Mouse (Mus musculus) forebrain, embryonic 11.5 days (tissue): ENCODE measurements around the gene Zfp213. TPM values are rescaled to one million over a fixed set of nuclear protein-coding genes. Genes with fewer than 3 reads are reported as not detected.

Source experiments
- ATAC-seq: fragments of 200-750 bp; cut with Nextera tagmentation; replicated peaks from 2 replicates; pipeline ENCODE4 v1.8.0; 2017; ENCODE audit warnings: moderate TSS enrichment; ENCODE audit not compliant: low FRiP score
- DNase-seq: peaks from one replicate; pipeline ENCODE4 v3.0.0-alpha.2; 2017; ENCODE audit warnings: low spot score
- H3K27ac ChIP-seq: fragments of 300-500 bp; sonication (generic); 2 replicates; pipeline ENCODE4 v1.5.1; 2014; ENCODE audit warnings: low read depth, low read length
- H3K27me3 ChIP-seq: fragments of 300-500 bp; sonication (generic); 2 replicates; pipeline ENCODE4 v1.6.1; 2014; ENCODE audit warnings: mild to moderate bottlenecking, low read length, mixed read lengths; ENCODE audit not compliant: control insufficient read depth, insufficient read depth
- H3K36me3 ChIP-seq: fragments of 300-500 bp; sonication (generic); 2 replicates; pipeline ENCODE4 v1.6.1; 2014; ENCODE audit warnings: mild to moderate bottlenecking, low read length, moderate library complexity, mixed read lengths; ENCODE audit not compliant: control insufficient read depth, insufficient read depth
- H3K4me1 ChIP-seq: fragments of 300-500 bp; sonication (generic); replicated peaks from 2 replicates; pipeline ENCODE4 v1.6.1; 2014; ENCODE audit warnings: low read length, mixed read lengths; ENCODE audit not compliant: control insufficient read depth, insufficient read depth
- H3K4me2 ChIP-seq: fragments of 300-500 bp; sonication (generic); 2 replicates; pipeline ENCODE4 v1.6.1; 2014; ENCODE audit warnings: low read depth, mild to moderate bottlenecking, low read length, moderate library complexity, mixed read lengths; ENCODE audit not compliant: severe bottlenecking
- H3K4me3 ChIP-seq: fragments of 300-500 bp; sonication (generic); 2 replicates; pipeline ENCODE4 v1.5.1; 2014; ENCODE audit warnings: low read depth, low read length
- H3K9ac ChIP-seq: fragments of 300-500 bp; sonication (generic); 2 replicates; pipeline ENCODE4 v1.6.1; 2014; ENCODE audit warnings: low read length
- H3K9me3 ChIP-seq: fragments of 300-500 bp; sonication (generic); 2 replicates; pipeline ENCODE4 v1.6.1; 2016; ENCODE audit warnings: low read length, mixed read lengths; ENCODE audit not compliant: control insufficient read depth
- WGBS: fragments of 180-500 bp; shearing (Covaris S2); extraction: QIAGEN DNeasy Blood & Tissue Kit; methylation state at CpG from one replicate; pipeline ENCODE4 v1.1.7; 2014; 5-methylcytosine and 5-hydroxymethylcytosine counted together
- polyA plus RNA-seq: library from polyadenylated mRNA; unstranded; fragments of >200 nt; fragmentation: Nextera tagmentation; extraction: Ambion mirVana; gene quantifications from 2 replicates; pipeline ENCODE4 v1.2.1, GENCODE M21; 2014

Zfp213 gene
- polyA plus RNA-seq, 1 experiment from 2014 or later: 29.9 TPM

GRCm38 (mm10) chr17:23551416-23551815 lies 12.6 kb downstream of the Zfp213 start:
- Histone ChIP-seq H3K9me3 (no peaks in the 10 kb centered on the region), H3K27me3 (no peaks in the 10 kb centered on the region), H3K9ac (peak overlapping the region; percentile 64; the same call in 1 of the 2 replicates), H3K4me2 (peak overlapping the region; percentile 66), H3K4me1 (no peaks in the 10 kb centered on the region; the same call in 1 of the 2 replicates), H3K36me3 (no peaks in the 10 kb centered on the region; the same call in 1 of the 2 replicates), H3K4me3 (peak overlapping the region; percentile 60), H3K27ac (no peak overlapping the region)
- no peak for DNase-seq
- ATAC-seq: no peak

DNA sequence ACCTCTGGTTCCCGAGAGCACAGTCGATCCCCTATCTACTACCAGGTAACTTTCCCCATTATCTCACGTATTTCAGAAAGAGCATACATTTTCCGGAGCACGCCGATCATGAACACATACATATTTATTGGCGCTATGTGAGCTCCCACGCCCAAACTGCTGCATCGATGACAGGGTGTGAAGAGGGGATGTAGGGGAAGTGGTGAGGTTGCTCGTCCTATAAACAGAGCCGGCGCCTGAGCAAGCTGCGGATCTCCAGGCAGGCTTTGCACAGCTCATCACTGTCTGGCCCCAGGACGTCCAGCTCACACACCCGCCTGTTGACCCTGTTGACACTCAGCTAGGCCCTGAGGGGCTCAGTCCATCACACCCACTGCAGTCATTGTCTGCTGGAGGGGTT lies 13.2 kb downstream of the Zfp213 start:
- ATAC-seq: peak; percentile 13; the same call in 1 of the 2 replicates
- no peaks in the 10 kb centered on the region for H3K36me3 ChIP-seq
- H3K9me3 ChIP-seq: no peaks in the 10 kb centered on the region
- peak overlapping the region; percentile 64 for H3K9ac ChIP-seq
- H3K27ac ChIP-seq: no peak overlapping the region; the same call in 1 of the 2 replicates
- no peaks in the 10 kb centered on the region for H3K27me3 ChIP-seq
- DNase-seq: peak; percentile 71
- peak overlapping the region; percentile 66 for H3K4me2 ChIP-seq
- under 1% methylated on average over 15 of the region's 15 CpGs for WGBS
- H3K4me3 ChIP-seq: peak overlapping the region; percentile 60
- no peaks in the 10 kb centered on the region; the same call in 1 of the 2 replicates for H3K4me1 ChIP-seq

DNA sequence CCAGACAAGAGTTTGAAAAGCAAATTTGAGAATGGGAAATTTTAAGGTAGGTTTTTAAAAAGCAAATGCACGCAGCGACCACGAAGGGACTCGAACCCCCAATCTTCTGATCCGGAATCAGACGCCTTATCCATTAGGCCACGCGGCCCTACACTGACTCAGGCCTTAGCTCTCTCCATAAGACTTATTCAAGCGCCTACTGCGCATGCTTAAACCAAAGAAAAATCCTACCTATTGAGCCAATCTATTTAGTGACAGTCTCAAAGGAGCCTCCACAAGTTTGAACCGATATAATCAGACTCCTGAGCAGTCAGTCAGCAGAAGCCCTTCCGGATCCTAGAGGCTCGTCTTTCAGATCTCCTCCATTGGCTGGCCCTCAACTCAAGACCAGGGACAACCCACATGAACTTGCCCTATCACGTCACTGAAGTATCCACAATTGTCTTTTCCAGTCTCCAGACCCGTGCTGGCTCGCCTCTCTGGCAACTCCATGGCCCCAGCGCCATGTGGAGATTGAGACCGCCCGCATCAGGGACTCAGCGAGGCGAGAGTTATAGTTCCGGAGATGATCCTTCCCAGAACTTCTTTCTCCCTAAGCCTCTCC lies 13.7 kb downstream of the Zfp213 start:
- H3K36me3 ChIP-seq: no peaks in the 10 kb centered on the region
- peak; percentile 94 for DNase-seq

GRCm38 (mm10) chr17:23549441-23549840 lies 14.6 kb downstream of the Zfp213 start:
- ATAC-seq (no peak), DNase-seq (no peak)
- no peaks in the 10 kb centered on the region for H3K27me3 ChIP-seq
- H3K27ac ChIP-seq: no peak overlapping the region
- peak overlapping the region; percentile 66 for H3K4me2 ChIP-seq
- no peaks in the 10 kb centered on the region; the same call in 1 of the 2 replicates for H3K4me1 ChIP-seq
- H3K36me3 ChIP-seq: no peaks in the 10 kb centered on the region
- H3K4me3 ChIP-seq: peak overlapping the region; percentile 60
- 3% methylated on average over 9 of the region's 9 CpGs for WGBS
- H3K9me3 ChIP-seq: no peaks in the 10 kb centered on the region
- H3K9ac ChIP-seq: no peak overlapping the region

More for the DNA sequence above, 13.7 kb downstream of the Zfp213 start:
- Histone ChIP-seq H3K27ac (peak overlapping the region; percentile 1; the same call in 1 of the 2 replicates), H3K9me3 (no peaks in the 10 kb centered on the region), H3K4me2 (peak overlapping the region; percentile 66), H3K4me1 (no peaks in the 10 kb centered on the region; the same call in 1 of the 2 replicates), H3K9ac (peak overlapping the region; percentile 64), H3K27me3 (no peaks in the 10 kb centered on the region), H3K4me3 (peak overlapping the region; percentile 60)
- peak; percentile 65 for ATAC-seq
- under 1% methylated on average over 22 of the region's 22 CpGs for WGBS

- ATAC-seq: peak; percentile 35
- Histone ChIP-seq H3K27ac (no peak overlapping the region), H3K9ac (peak overlapping the region; percentile 1; the same call in 1 of the 2 replicates), H3K4me3 (peak overlapping the region; percentile 60), H3K4me2 (peak overlapping the region; percentile 66), H3K9me3 (no peaks in the 10 kb centered on the region), H3K4me1 (no peaks in the 10 kb centered on the region; the same call in 1 of the 2 replicates), H3K27me3 (no peaks in the 10 kb centered on the region), H3K36me3 (no peaks in the 10 kb centered on the region)
- under 1% methylated on average over 15 of the region's 15 CpGs for WGBS
- peak; percentile 95 for DNase-seq
These were observed 15.4 kb downstream of the Zfp213 start for GRCm38 (mm10) chr17:23548615-23549014.

DNA sequence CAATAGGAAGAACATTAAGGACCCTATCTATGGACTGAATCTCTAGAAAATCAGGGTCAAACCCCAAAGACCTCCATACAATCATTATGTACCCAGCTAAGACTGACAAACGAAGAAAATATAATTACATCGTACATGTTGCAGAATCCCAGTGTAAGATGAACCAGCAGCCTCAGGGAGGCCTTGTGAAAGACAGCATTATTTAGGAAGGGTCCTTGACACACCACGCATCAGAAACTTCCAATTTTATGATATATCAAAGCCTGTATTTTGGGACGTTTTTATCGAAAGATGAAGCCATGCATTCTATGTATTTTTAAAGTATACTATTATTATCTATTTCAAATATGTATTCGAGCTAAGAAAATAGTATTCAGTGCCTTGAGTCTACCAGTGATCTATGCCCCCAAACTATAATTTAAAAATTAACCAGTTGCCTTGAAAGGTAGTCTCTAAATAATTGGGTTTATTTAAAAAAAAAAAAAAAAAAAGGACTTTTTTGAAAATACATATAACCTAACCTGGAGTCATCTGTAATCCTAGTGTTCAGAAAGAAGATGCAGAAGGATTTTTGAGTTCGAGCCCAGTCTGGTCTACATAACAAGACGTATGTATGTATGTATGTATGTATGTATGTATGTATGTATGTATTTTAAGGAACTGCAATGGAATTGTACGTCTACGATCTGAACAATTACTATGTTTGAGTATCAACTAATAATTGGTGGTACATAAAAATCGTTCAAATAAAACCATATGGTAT lies 16.2 kb downstream of the Zfp213 start:
- no peak overlapping the region for H3K27ac ChIP-seq
- no peaks in the 10 kb centered on the region for H3K36me3 ChIP-seq
- H3K9ac ChIP-seq: no peak overlapping the region
- peaks cover 2% of the 10 kb centered on the region; the same call in 1 of the 2 replicates for H3K4me1 ChIP-seq
- H3K4me3 ChIP-seq: no peak overlapping the region
- DNase-seq: no peak
- no peak overlapping the region; the same call in 1 of the 2 replicates for H3K4me2 ChIP-seq
- H3K9me3 ChIP-seq: no peaks in the 10 kb centered on the region
- no peaks in the 10 kb centered on the region; the same call in 1 of the 2 replicates for H3K27me3 ChIP-seq
- WGBS: 55% methylated on average over 11 of the region's 11 CpGs
- no peak for ATAC-seq

DNA sequence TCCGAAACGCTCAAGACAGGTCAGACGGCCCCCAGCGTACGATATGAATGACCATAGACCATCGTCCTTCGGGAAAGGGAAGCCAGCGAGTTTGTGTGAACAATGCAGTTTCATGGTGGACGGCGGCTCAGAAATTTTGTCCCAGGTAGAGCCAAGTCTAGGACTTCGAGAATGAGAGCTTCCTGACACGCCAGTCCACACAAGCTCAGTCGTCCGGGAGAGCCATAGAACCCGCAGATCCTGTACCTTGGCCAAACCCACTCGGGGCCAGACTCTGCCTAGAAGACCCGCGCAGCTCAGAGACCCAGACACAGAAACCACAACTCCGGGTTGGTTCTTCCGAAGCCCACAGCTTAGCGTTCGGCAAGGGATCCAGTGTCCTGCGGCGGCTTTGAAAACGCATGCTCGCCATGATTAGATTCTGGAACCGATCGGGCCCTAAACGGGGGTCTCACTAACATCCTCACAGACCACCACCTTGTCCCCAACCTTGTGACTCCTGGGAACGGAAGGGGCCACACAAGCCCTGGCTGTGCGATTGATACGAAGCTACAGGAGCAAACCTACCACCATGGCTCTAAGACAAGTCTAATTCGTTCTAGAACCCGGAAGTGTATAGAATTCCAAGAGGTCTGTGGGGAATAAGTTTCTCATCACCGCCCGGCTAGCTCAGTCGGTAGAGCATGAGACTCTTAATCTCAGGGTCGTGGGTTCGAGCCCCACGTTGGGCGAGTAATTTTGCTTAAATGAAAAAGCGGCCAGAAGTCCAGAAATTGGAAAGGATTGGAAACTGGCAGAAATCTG lies 17.1 kb downstream of the Zfp213 start:
- no peaks in the 10 kb centered on the region for H3K36me3 ChIP-seq
- H3K27me3 ChIP-seq: no peaks in the 10 kb centered on the region; the same call in 1 of the 2 replicates
- H3K27ac ChIP-seq: 0 out of 2 replicates have a peak overlapping the region, but pooled peaks have one; percentile 13
- H3K4me3 ChIP-seq: peak overlapping the region; percentile 67
- no peaks in the 10 kb centered on the region for H3K9me3 ChIP-seq
- ATAC-seq: peak; percentile 47
- peak overlapping the region; percentile 48 for H3K4me2 ChIP-seq
- peak overlapping the region; percentile 72 for H3K9ac ChIP-seq
- DNase-seq: peak; percentile 91
- WGBS: under 1% methylated on average over 42 of the region's 42 CpGs
- H3K4me1 ChIP-seq: peaks cover 2% of the 10 kb centered on the region; the same call in 1 of the 2 replicates

DNA sequence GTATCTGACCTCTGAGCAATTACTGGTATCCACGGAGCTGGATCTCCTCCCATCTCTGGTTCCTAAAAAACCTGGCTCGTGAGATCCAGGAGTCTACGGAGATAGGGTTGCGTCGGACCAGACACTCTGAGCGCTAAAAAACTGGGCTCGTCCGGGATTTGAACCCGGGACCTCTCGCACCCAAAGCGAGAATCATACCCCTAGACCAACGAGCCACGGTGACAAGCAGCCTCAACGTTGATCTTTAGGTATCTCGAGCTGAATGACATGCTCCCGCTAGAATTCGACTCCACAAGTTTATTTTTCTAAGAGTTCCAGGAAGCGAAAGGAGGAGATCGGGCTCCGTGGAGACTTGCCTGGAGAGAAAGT lies 17.7 kb downstream of the Zfp213 start:
- Histone ChIP-seq H3K4me3 (peak overlapping the region; percentile 67), H3K27ac (no peak overlapping the region)

More for the DNA sequence above, 17.7 kb downstream of the Zfp213 start:
- Histone ChIP-seq H3K27me3 (no peaks in the 10 kb centered on the region; the same call in 1 of the 2 replicates), H3K9me3 (no peaks in the 10 kb centered on the region), H3K4me2 (peak overlapping the region; percentile 48), H3K9ac (peak overlapping the region; percentile 72), H3K4me1 (peaks cover 2% of the 10 kb centered on the region; the same call in 1 of the 2 replicates), H3K36me3 (no peaks in the 10 kb centered on the region)
- WGBS: under 1% methylated on average over 20 of the region's 20 CpGs
- DNase-seq: peak; percentile 93
- peak; percentile 46 for ATAC-seq
